ENCODE assay signal across 8 mouse cellular contexts in genomic region chr5:123067395-123067995, GRCm38 (mm10). TPM values are rescaled to one million over a fixed set of nuclear protein-coding genes. Genes with fewer than 3 reads are reported as not detected.
DNase-seq lines count a peak whose midpoint lies in the region; ATAC-seq lines count a peak whose summit lies in the region.

No protein-coding gene starts in this region.

- H3K4me1 ChIP-seq in hindbrain, embryonic 14.5 days (replicated peaks; ENCODE audit: control insufficient read depth, insufficient read depth, low read length), result no peaks in the 10 kb centered on the region
- no peaks in the 10 kb centered on the region for H3K4me1 ChIP-seq in hindbrain, embryonic 13.5 days (replicated peaks)
- peaks cover 4% of the 10 kb centered on the region for H3K4me1 ChIP-seq in heart, embryonic 15.5 days (replicated peaks)
- H3K4me1 ChIP-seq in liver, embryonic 16.5 days (ENCODE audit: control insufficient read depth, low read depth, low read length), result peaks cover 6% of the 10 kb centered on the region

- no peak overlapping the region for H3K9ac ChIP-seq in hindbrain, embryonic 14.5 days
- H3K9ac ChIP-seq in hindbrain, embryonic 13.5 days, result no peak overlapping the region
- H3K9ac ChIP-seq in heart, embryonic 15.5 days, result no peak overlapping the region
- H3K9ac ChIP-seq in liver, embryonic 16.5 days (ENCODE audit: low read depth, low read length), result no peak overlapping the region

- peak; percentile 63 for DNase-seq in hindbrain, embryonic 14.5 days (ENCODE audit: low spot score)
- peak; percentile 90 for DNase-seq in R1 (ENCODE audit: low read depth, low spot score)
- DNase-seq in urinary bladder, postnatal 36 days (ENCODE audit: low spot score in 2 of 2), result no peak
- no peak for DNase-seq in layer of hippocampus, postnatal 14 days (ENCODE audit: low spot score in 2 of 2)
- no peak for DNase-seq in spleen, adult 18-20 months

- H3K27ac ChIP-seq in hindbrain, embryonic 14.5 days, result no peak overlapping the region
- no peak overlapping the region for H3K27ac ChIP-seq in hindbrain, embryonic 13.5 days
- peak overlapping the region; percentile 89 for H3K27ac ChIP-seq in heart, embryonic 15.5 days
- peak overlapping the region; percentile 3; the same call in 1 of the 2 replicates for H3K27ac ChIP-seq in liver, embryonic 16.5 days (ENCODE audit: low read length)

- no peaks in the 10 kb centered on the region for H3K27me3 ChIP-seq in hindbrain, embryonic 14.5 days (ENCODE audit: control insufficient read depth, insufficient read depth, low read length)
- no peaks in the 10 kb centered on the region for H3K27me3 ChIP-seq in hindbrain, embryonic 13.5 days
- H3K27me3 ChIP-seq in heart, embryonic 15.5 days, result no peaks in the 10 kb centered on the region
- no peaks in the 10 kb centered on the region for H3K27me3 ChIP-seq in liver, embryonic 16.5 days (ENCODE audit: control insufficient read depth, insufficient read depth, low read depth, low read length)

- WGBS in hindbrain, embryonic 14.5 days, result 30% methylated on average over 6 of the region's 6 CpGs
- WGBS in hindbrain, embryonic 13.5 days, result 33% methylated on average over 6 of the region's 6 CpGs
- 10% methylated on average over 6 of the region's 6 CpGs for WGBS in heart, embryonic 15.5 days
- 10% methylated on average over 6 of the region's 6 CpGs for WGBS in liver, embryonic 16.5 days (ENCODE audit: insufficient replicate concordance)

- H3K36me3 ChIP-seq in hindbrain, embryonic 14.5 days (replicated peaks; ENCODE audit: control insufficient read depth, insufficient read depth), result no peaks in the 10 kb centered on the region
- H3K36me3 ChIP-seq in hindbrain, embryonic 13.5 days, result no peaks in the 10 kb centered on the region
- H3K36me3 ChIP-seq in heart, embryonic 15.5 days, result no peaks in the 10 kb centered on the region
- no peaks in the 10 kb centered on the region for H3K36me3 ChIP-seq in liver, embryonic 16.5 days (ENCODE audit: control insufficient read depth, insufficient read depth)

- H3K4me3 ChIP-seq in hindbrain, embryonic 14.5 days (replicated peaks; ENCODE audit: low read length), result no peak overlapping the region
- H3K4me3 ChIP-seq in hindbrain, embryonic 13.5 days, result no peak overlapping the region
- no peak overlapping the region for H3K4me3 ChIP-seq in heart, embryonic 15.5 days
- H3K4me3 ChIP-seq in liver, embryonic 16.5 days (ENCODE audit: low read depth, low read length), result no peak overlapping the region

- H3K4me2 ChIP-seq in hindbrain, embryonic 14.5 days (replicated peaks), result no peak overlapping the region
- no peak overlapping the region for H3K4me2 ChIP-seq in hindbrain, embryonic 13.5 days
- 0 out of 2 replicates have a peak overlapping the region, but pooled peaks have one; percentile 22 for H3K4me2 ChIP-seq in heart, embryonic 15.5 days
- no peak overlapping the region for H3K4me2 ChIP-seq in liver, embryonic 16.5 days (ENCODE audit: low read depth, low read length)

- ATAC-seq in hindbrain, embryonic 14.5 days (ENCODE audit: low FRiP score), result no peak
- no peak; the same call in 1 of the 2 replicates for ATAC-seq in hindbrain, embryonic 13.5 days (ENCODE audit: low FRiP score)
- peak; percentile 83 for ATAC-seq in heart, embryonic 15.5 days (replicated peaks; ENCODE audit: insufficient number of reproducible peaks, insufficient read depth, low FRiP score, low read depth)
- peak; percentile 79 for ATAC-seq in liver, embryonic 16.5 days (ENCODE audit: low read depth)

- no peaks in the 10 kb centered on the region for H3K9me3 ChIP-seq in hindbrain, embryonic 14.5 days (ENCODE audit: control insufficient read depth, low read length)
- 0 out of 2 replicates have a peak, but pooled peaks cover 2% of the 10 kb centered on the region for H3K9me3 ChIP-seq in hindbrain, embryonic 13.5 days
- no peaks in the 10 kb centered on the region for H3K9me3 ChIP-seq in heart, embryonic 15.5 days (replicated peaks)
- H3K9me3 ChIP-seq in liver, embryonic 16.5 days (replicated peaks; ENCODE audit: control insufficient read depth, low read length), result no peaks in the 10 kb centered on the region

RNA-seq across cellular contexts. Expression of gene Tmem120b, which starts 0.7 kb away (rescaled TPM):
- polyA plus RNA-seq in hindbrain, embryonic 14.5 days (2014; fragmentation: Nextera tagmentation; extraction: Ambion mirVana), result 13.0 and 14.0 TPM in 2 replicates
- polyA plus RNA-seq in hindbrain, embryonic 13.5 days (2015; fragmentation: Nextera tagmentation; extraction: Ambion mirVana), result 18.0 and 18.6 TPM in 2 replicates
- polyA plus RNA-seq in heart, embryonic 15.5 days (2015; fragmentation: Nextera tagmentation; extraction: Ambion mirVana), result 11.3 and 13.0 TPM in 2 replicates
- 25.1 and 26.1 TPM in 2 replicates for polyA plus RNA-seq in liver, embryonic 16.5 days (2015; fragmentation: Nextera tagmentation; extraction: Ambion mirVana)
- 10 to 100 TPM; 20.1 to 20.3 TPM for total RNA-seq in layer of hippocampus, postnatal 14 days (2021)

RNA-seq across cellular contexts. Expression of gene Morn3, which starts 20.7 kb away (rescaled TPM):
- polyA plus RNA-seq in hindbrain, embryonic 14.5 days (2014; fragmentation: Nextera tagmentation; extraction: Ambion mirVana), result 0.79 TPM in 1 of 2 replicates, not detected in the other
- polyA plus RNA-seq in hindbrain, embryonic 13.5 days (2015; fragmentation: Nextera tagmentation; extraction: Ambion mirVana), result 0.65 and 1.5 TPM in 2 replicates
- polyA plus RNA-seq in heart, embryonic 15.5 days (2015; fragmentation: Nextera tagmentation; extraction: Ambion mirVana), result not detected in 2 replicates
- not detected in 2 replicates for polyA plus RNA-seq in liver, embryonic 16.5 days (2015; fragmentation: Nextera tagmentation; extraction: Ambion mirVana)
- under 1 TPM; 0.62 to 0.79 TPM for total RNA-seq in layer of hippocampus, postnatal 14 days (2021)

RNA-seq across cellular contexts. Expression of gene Orai1, which starts 52.6 kb away (rescaled TPM):
- polyA plus RNA-seq in hindbrain, embryonic 14.5 days (2014; fragmentation: Nextera tagmentation; extraction: Ambion mirVana), result 16.2 and 18.0 TPM in 2 replicates
- polyA plus RNA-seq in hindbrain, embryonic 13.5 days (2015; fragmentation: Nextera tagmentation; extraction: Ambion mirVana), result 11.8 and 12.3 TPM in 2 replicates
- polyA plus RNA-seq in heart, embryonic 15.5 days (2015; fragmentation: Nextera tagmentation; extraction: Ambion mirVana), result 17.3 and 19.0 TPM in 2 replicates
- polyA plus RNA-seq in liver, embryonic 16.5 days (2015; fragmentation: Nextera tagmentation; extraction: Ambion mirVana), result 8.3 and 8.4 TPM in 2 replicates
- total RNA-seq in layer of hippocampus, postnatal 14 days (2021), result 10 to 100 TPM; 15.1 to 16.2 TPM

Comparison
In these comparisons a context has a peak if more than half of its experiments do, and no peak if none do; other contexts are left out.
1. ATAC-seq: peak in heart, embryonic 15.5 days (single experiment) and liver, embryonic 16.5 days (single experiment); none in hindbrain, embryonic 14.5 days (single experiment) and hindbrain, embryonic 13.5 days (single experiment).
2. DNase-seq: peak in hindbrain, embryonic 14.5 days (single experiment) and R1 (single experiment); none in urinary bladder, postnatal 36 days (0 of 2), layer of hippocampus, postnatal 14 days (0 of 2) and spleen, adult 18-20 months (0 of 2).
3. H3K27ac ChIP-seq: peak in heart, embryonic 15.5 days (single experiment) and liver, embryonic 16.5 days (single experiment); none in hindbrain, embryonic 14.5 days (single experiment) and hindbrain, embryonic 13.5 days (single experiment).